24 mouse cellular contexts compared by ENCODE assay signal in the genomic region with DNA sequence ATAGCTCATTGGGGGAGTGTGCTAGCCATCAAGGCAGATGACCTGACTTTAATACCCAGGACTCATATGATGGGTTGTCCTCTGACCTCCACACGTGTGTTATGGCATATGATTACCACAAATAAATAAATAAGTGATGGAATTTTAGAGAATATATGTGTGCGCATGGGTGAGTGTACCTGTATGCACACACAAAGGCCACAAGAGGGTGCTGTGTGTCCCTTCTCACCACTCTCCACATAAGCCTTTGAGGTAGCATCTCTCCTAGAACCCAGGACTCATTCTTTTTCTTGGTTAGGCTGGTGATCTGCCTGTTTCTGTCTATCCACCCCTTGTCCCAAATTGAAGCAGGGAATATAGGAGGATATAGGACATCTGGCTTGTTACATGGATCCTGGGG. TPM values are rescaled to one million over a fixed set of nuclear protein-coding genes. Genes with fewer than 3 reads are reported as not detected.
DNase-seq lines count a peak whose midpoint lies in the region; ATAC-seq and TF ChIP-seq lines count a peak whose summit lies in the region.
"Had no signal": no experiment of that assay in that cellular context is flagged by ENCODE, and none has a peak within 500 bp of the region (broad histone marks: within the 10 kb centered on the region; RNA-seq: fewer than 3 reads in every experiment).

No protein-coding gene starts in this region.

- no peak overlapping the region for H3K4me3 ChIP-seq in heart, adult 2 months
- H3K4me3 ChIP-seq in liver, postnatal 0 days (ENCODE audit: low read depth, low read length), result no peak overlapping the region
- H3K4me3 ChIP-seq in G1E (ENCODE audit: low read depth, low read length), result no peak overlapping the region
- H3K4me3 ChIP-seq: embryonic facial prominence, embryonic 12.5 days; forebrain, embryonic 12.5 days; limb, embryonic 12.5 days; neural tube, embryonic 12.5 days; stomach, embryonic 15.5 days had no signal

- H3K36me3 ChIP-seq in heart, adult 2 months (ENCODE audit: control insufficient read depth, insufficient read depth, low read length), result no peaks in the 10 kb centered on the region
- no peaks in the 10 kb centered on the region for H3K36me3 ChIP-seq in liver, postnatal 0 days (replicated peaks; ENCODE audit: insufficient read depth, low read length)
- no peaks in the 10 kb centered on the region for H3K36me3 ChIP-seq in G1E (replicated peaks)
- H3K36me3 ChIP-seq: embryonic facial prominence, embryonic 12.5 days; forebrain, embryonic 12.5 days; limb, embryonic 12.5 days; neural tube, embryonic 12.5 days; stomach, embryonic 15.5 days had no signal

- no peaks in the 10 kb centered on the region for H3K9me3 ChIP-seq in liver, postnatal 0 days (ENCODE audit: low read length)
- H3K9me3 ChIP-seq in G1E (replicated peaks), result no peaks in the 10 kb centered on the region
- H3K9me3 ChIP-seq: forebrain, embryonic 12.5 days; stomach, embryonic 15.5 days had no signal

- H3K4me1 ChIP-seq in heart, adult 2 months (ENCODE audit: control insufficient read depth, insufficient read depth, low read length), result no peaks in the 10 kb centered on the region
- no peaks in the 10 kb centered on the region for H3K4me1 ChIP-seq in liver, postnatal 0 days (ENCODE audit: insufficient read depth)
- no peaks in the 10 kb centered on the region for H3K4me1 ChIP-seq in G1E (ENCODE audit: insufficient read depth, low read depth, low read length)
- H3K4me1 ChIP-seq: embryonic facial prominence, embryonic 12.5 days; forebrain, embryonic 12.5 days; limb, embryonic 12.5 days; neural tube, embryonic 12.5 days; stomach, embryonic 15.5 days had no signal

- peak; percentile 37 for TF ChIP-seq CTCF in heart, adult 2 months (IDR thresholded peaks at IDR 0.05)
- TF ChIP-seq CTCF in liver, postnatal 0 days (IDR thresholded peaks at IDR 0.05; ENCODE audit: low read depth), result peak; percentile 45
- TF ChIP-seq CTCF in G1E (IDR thresholded peaks at IDR 0.05; ENCODE audit: low read depth, low read length), result peak; percentile 33; the same call in 1 of the 2 replicates

- H3K27ac ChIP-seq in heart, adult 2 months, result no peak overlapping the region
- H3K27ac ChIP-seq in liver, postnatal 0 days (ENCODE audit: low read depth), result no peak overlapping the region
- H3K27ac ChIP-seq: embryonic facial prominence, embryonic 12.5 days; forebrain, embryonic 12.5 days; limb, embryonic 12.5 days; neural tube, embryonic 12.5 days; stomach, embryonic 15.5 days had no signal

- H3K4me2 ChIP-seq in liver, postnatal 0 days (ENCODE audit: low read depth, low read length), result no peak overlapping the region
- H3K4me2 ChIP-seq: embryonic facial prominence, embryonic 12.5 days; forebrain, embryonic 12.5 days; heart, embryonic 11.5 days; limb, embryonic 12.5 days; neural tube, embryonic 12.5 days; stomach, embryonic 15.5 days had no signal

- no peaks in the 10 kb centered on the region for H3K79me2 ChIP-seq in heart, adult 2 months (replicated peaks; ENCODE audit: control insufficient read depth, insufficient read depth, low read length)

- intact Hi-C loops in heart, adult 2 months (cut with DNase I), result no loop called here

- ATAC-seq in liver, postnatal 0 days, result no peak
- no peak; the same call in 1 of the 2 replicates for ATAC-seq in G1E (ENCODE audit: extremely low read depth, insufficient number of reproducible peaks, low FRiP score, poor library complexity, severe bottlenecking)
- ATAC-seq in megakaryocyte progenitor cell, adult 5-6 weeks (replicated peaks; ENCODE audit: poor library complexity), result peak; percentile 56

- no peaks in the 10 kb centered on the region for H3K27me3 ChIP-seq in heart, adult 2 months (ENCODE audit: control insufficient read depth, insufficient read depth, low read length)
- no peaks in the 10 kb centered on the region for H3K27me3 ChIP-seq in liver, postnatal 0 days (ENCODE audit: insufficient read depth, low read length)
- peaks cover 5% of the 10 kb centered on the region for H3K27me3 ChIP-seq in G1E (ENCODE audit: insufficient read depth, low read length)
- H3K27me3 ChIP-seq: embryonic facial prominence, embryonic 12.5 days; forebrain, embryonic 12.5 days; limb, embryonic 12.5 days; neural tube, embryonic 12.5 days; stomach, embryonic 15.5 days had no signal

- no peak for TF ChIP-seq POLR2A in heart, adult 2 months (IDR thresholded peaks at IDR 0.05; ENCODE audit: insufficient read depth, low read depth, low read length)

- no peak overlapping the region for H3K9ac ChIP-seq in heart, adult 2 months (ENCODE audit: low read depth, low read length)
- H3K9ac ChIP-seq in liver, postnatal 0 days (replicated peaks), result no peak overlapping the region
- H3K9ac ChIP-seq: embryonic facial prominence, embryonic 12.5 days; forebrain, embryonic 12.5 days; limb, embryonic 12.5 days; neural tube, embryonic 12.5 days; stomach, embryonic 15.5 days had no signal

- no peak for TF ChIP-seq EP300 in heart, adult 2 months (IDR thresholded peaks at IDR 0.05; ENCODE audit: insufficient read depth, low read depth, low read length)
- TF ChIP-seq EP300 in liver, postnatal 0 days (IDR thresholded peaks at IDR 0.05; ENCODE audit: low read depth), result no peak

- no peak for DNase-seq in heart, adult 2 months
- DNase-seq in heart, adult 9 months (ENCODE audit: low spot score in 2 of 2), result no peak
- no peak for DNase-seq in liver, postnatal 0 days
- DNase-seq in liver (no peak), G1E (ENCODE audit: low spot score) (no peak)
- no peak for DNase-seq in cerebellum, postnatal 4 days (ENCODE audit: low spot score in 2 of 2)
- DNase-seq in neural tube, embryonic 10.5 days (ENCODE audit: extremely low spot score, low spot score), result no peak
- DNase-seq: adrenal gland, postnatal 25 days; cerebellum, postnatal 36 days; heart, postnatal 4 days; kidney, postnatal 36 days; lung, postnatal 14 days; midbrain, embryonic 14.5 days had no signal

- 47% methylated on average over 2 of the region's 2 CpGs for WGBS in heart, adult 2 months
- 43% methylated on average over 2 of the region's 2 CpGs for WGBS in liver, postnatal 0 days (ENCODE audit: insufficient replicate concordance)

RNA-seq across cellular contexts. Expression of a gene that starts 1.1 kb away (rescaled TPM):
- not detected for total RNA-seq in heart, adult 2 months (2021)
- polyA plus RNA-seq in heart, adult 2 months (2012; rRNA removed), result not detected in 2 replicates
- not detected in 2 replicates for polyA plus RNA-seq in liver, postnatal 0 days (2015; fragmentation: Nextera tagmentation; extraction: Ambion mirVana)
- total RNA-seq in G1E (2014; fragmentation: Nextera tagmentation) (not detected in 2 replicates), G1E (2017) (not detected in 2 replicates)
- polyA plus RNA-seq in G1E (2012), result not detected in 2 replicates
- not detected in 2 replicates for total RNA-seq in megakaryocyte progenitor cell, adult 5-6 weeks (2015)
- not detected in 2 replicates for total RNA-seq in megakaryocyte progenitor cell, adult 5-6 weeks (2017)
- total RNA-seq: adrenal gland, postnatal 25 days; gastrocnemius, adult 18-20 months; heart, postnatal 4 days had no signal
- polyA plus RNA-seq: C2C12; embryonic facial prominence, embryonic 12.5 days; forebrain, embryonic 12.5 days; heart, embryonic 11.5 days; intestine, embryonic 14.5 days; limb, embryonic 12.5 days; midbrain, embryonic 14.5 days; neural tube, embryonic 12.5 days; small intestine, adult 2 months; stomach, embryonic 15.5 days had no signal

RNA-seq across cellular contexts. Expression of a gene that starts 23.8 kb away (rescaled TPM):
- 10 to 100 TPM; 11.0 to 12.7 TPM for total RNA-seq in heart, adult 2 months (2021)
- 8.1 and 10.9 TPM in 2 replicates for polyA plus RNA-seq in heart, adult 2 months (2012; rRNA removed)
- 26.0 and 27.3 TPM in 2 replicates for polyA plus RNA-seq in liver, postnatal 0 days (2015; fragmentation: Nextera tagmentation; extraction: Ambion mirVana)
- 7.1 and 15.0 TPM in 2 replicates for total RNA-seq in G1E (2014; fragmentation: Nextera tagmentation)
- 26.9 and 29.3 TPM in 2 replicates for total RNA-seq in G1E (2017)
- polyA plus RNA-seq in G1E (2012), result 45.2 and 48.6 TPM in 2 replicates
- total RNA-seq in megakaryocyte progenitor cell, adult 5-6 weeks (2015), result 4.1 and 6.2 TPM in 2 replicates
- total RNA-seq in megakaryocyte progenitor cell, adult 5-6 weeks (2017), result 16.4 and 20.9 TPM in 2 replicates

RNA-seq across cellular contexts. Expression of a gene that starts 26.3 kb away (rescaled TPM):
- not detected for total RNA-seq in heart, adult 2 months (2021)
- not detected in 2 replicates for polyA plus RNA-seq in heart, adult 2 months (2012; rRNA removed)
- polyA plus RNA-seq in liver, postnatal 0 days (2015; fragmentation: Nextera tagmentation; extraction: Ambion mirVana), result not detected in 2 replicates
- not detected in 2 replicates for total RNA-seq in G1E (2014; fragmentation: Nextera tagmentation)
- not detected in 2 replicates for total RNA-seq in G1E (2017)
- not detected in 2 replicates for polyA plus RNA-seq in G1E (2012)
- not detected in 2 replicates for total RNA-seq in megakaryocyte progenitor cell, adult 5-6 weeks (2015)
- not detected in 2 replicates for total RNA-seq in megakaryocyte progenitor cell, adult 5-6 weeks (2017)
- total RNA-seq: adrenal gland, postnatal 25 days; gastrocnemius, adult 18-20 months; heart, postnatal 4 days had no signal
- polyA plus RNA-seq: C2C12; embryonic facial prominence, embryonic 12.5 days; forebrain, embryonic 12.5 days; heart, embryonic 11.5 days; intestine, embryonic 14.5 days; limb, embryonic 12.5 days; midbrain, embryonic 14.5 days; neural tube, embryonic 12.5 days; small intestine, adult 2 months; stomach, embryonic 15.5 days had no signal

RNA-seq across cellular contexts. Expression of a gene that starts 40.0 kb away (rescaled TPM):
- total RNA-seq in heart, adult 2 months (2021), result 10 to 100 TPM; 28.4 to 35.2 TPM
- 29.6 and 32.5 TPM in 2 replicates for polyA plus RNA-seq in heart, adult 2 months (2012; rRNA removed)
- polyA plus RNA-seq in liver, postnatal 0 days (2015; fragmentation: Nextera tagmentation; extraction: Ambion mirVana), result 38.1 and 39.5 TPM in 2 replicates
- 23.5 and 36.9 TPM in 2 replicates for total RNA-seq in G1E (2014; fragmentation: Nextera tagmentation)
- 33.1 and 39.0 TPM in 2 replicates for total RNA-seq in G1E (2017)
- 47.7 and 49.8 TPM in 2 replicates for polyA plus RNA-seq in G1E (2012)
- 14.3 and 17.8 TPM in 2 replicates for total RNA-seq in megakaryocyte progenitor cell, adult 5-6 weeks (2015)
- 20.4 and 24.8 TPM in 2 replicates for total RNA-seq in megakaryocyte progenitor cell, adult 5-6 weeks (2017)

RNA-seq across cellular contexts. Expression of a gene that starts 56.7 kb away (rescaled TPM):
- total RNA-seq in heart, adult 2 months (2021), result not detected
- polyA plus RNA-seq in heart, adult 2 months (2012; rRNA removed), result not detected in 2 replicates
- polyA plus RNA-seq in liver, postnatal 0 days (2015; fragmentation: Nextera tagmentation; extraction: Ambion mirVana), result not detected in 2 replicates
- total RNA-seq in G1E (2014; fragmentation: Nextera tagmentation), result not detected in 2 replicates
- not detected in 2 replicates for total RNA-seq in G1E (2017)
- polyA plus RNA-seq in G1E (2012), result not detected in 2 replicates
- total RNA-seq in megakaryocyte progenitor cell, adult 5-6 weeks (2015), result not detected in 2 replicates
- not detected in 2 replicates for total RNA-seq in megakaryocyte progenitor cell, adult 5-6 weeks (2017)
- total RNA-seq: adrenal gland, postnatal 25 days; gastrocnemius, adult 18-20 months; heart, postnatal 4 days had no signal
- polyA plus RNA-seq: C2C12; embryonic facial prominence, embryonic 12.5 days; forebrain, embryonic 12.5 days; heart, embryonic 11.5 days; intestine, embryonic 14.5 days; limb, embryonic 12.5 days; midbrain, embryonic 14.5 days; neural tube, embryonic 12.5 days; small intestine, adult 2 months; stomach, embryonic 15.5 days had no signal
